Mouse (Mus musculus): ENCODE data around the gene Arid3a. TPM values are rescaled to one million over a fixed set of nuclear protein-coding genes. Genes with fewer than 3 reads are reported as not detected.

Gene Arid3a
- polyA plus RNA-seq, 1 experiment from 2014 or later = 3.5 TPM

GRCm38 (mm10) chr10:79978061-79978460 lies 51.2 kb downstream of the Arid3a start:
- H3K36me3 ChIP-seq (ENCODE audit: control insufficient read depth, insufficient read depth) = peaks cover 35% of the 10 kb centered on the region
- no peak for ATAC-seq
- H3K9ac ChIP-seq (replicated peaks; ENCODE audit: low read depth, low read length) = no peak overlapping the region
- 96% methylated on average over 20 of the region's 21 CpGs for WGBS
- no peaks in the 10 kb centered on the region for H3K27me3 ChIP-seq (replicated peaks; ENCODE audit: control insufficient read depth, insufficient read depth, low read length)
- no peak overlapping the region for H3K4me2 ChIP-seq (ENCODE audit: low read length)
- no peak overlapping the region for H3K4me3 ChIP-seq (replicated peaks; ENCODE audit: low read length)
- no peak overlapping the region for H3K27ac ChIP-seq (ENCODE audit: low read length)
- H3K9me3 ChIP-seq (ENCODE audit: control insufficient read depth, low read length) = no peaks in the 10 kb centered on the region
- H3K4me1 ChIP-seq (replicated peaks; ENCODE audit: control insufficient read depth, insufficient read depth, low read length) = peaks cover 17% of the 10 kb centered on the region

- no peak overlapping the region for H3K27ac ChIP-seq (ENCODE audit: low read length)
- H3K27me3 ChIP-seq (replicated peaks; ENCODE audit: control insufficient read depth, insufficient read depth, low read length) = no peaks in the 10 kb centered on the region
- peaks cover 23% of the 10 kb centered on the region for H3K4me1 ChIP-seq (replicated peaks; ENCODE audit: control insufficient read depth, insufficient read depth, low read length)
- H3K4me2 ChIP-seq (ENCODE audit: low read length) = no peak overlapping the region
- peaks cover 35% of the 10 kb centered on the region for H3K36me3 ChIP-seq (ENCODE audit: control insufficient read depth, insufficient read depth)
- ATAC-seq = no peak
- 92% methylated on average over 22 of the region's 22 CpGs for WGBS
- H3K9me3 ChIP-seq (ENCODE audit: control insufficient read depth, low read length) = no peaks in the 10 kb centered on the region
- no peak overlapping the region for H3K9ac ChIP-seq (replicated peaks; ENCODE audit: low read depth, low read length)
- no peak overlapping the region for H3K4me3 ChIP-seq (replicated peaks; ENCODE audit: low read length)
Measured at GRCm38 (mm10) chr10:79979401-79980155, 52.7 kb downstream of the Arid3a start.

DNA sequence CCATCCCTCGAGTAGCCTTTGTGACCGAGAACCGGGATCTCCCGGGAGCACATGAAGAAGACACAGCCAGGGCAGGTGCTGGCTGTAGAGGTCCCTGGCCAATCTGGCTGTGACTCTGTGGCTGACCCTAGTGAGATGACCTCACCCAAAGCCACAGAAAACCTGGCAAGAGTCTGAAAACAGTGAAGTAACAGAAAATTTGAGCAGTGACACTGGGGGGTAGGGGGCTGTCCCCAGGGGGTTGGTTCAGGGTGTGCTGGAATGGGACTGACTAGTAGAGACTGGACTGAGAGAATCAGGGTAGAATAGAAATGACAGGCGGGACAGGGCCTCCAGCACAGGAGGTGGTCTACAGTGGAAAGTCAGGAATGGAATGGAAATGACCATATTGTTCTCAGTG lies 56.4 kb downstream of the Arid3a start:
- Histone ChIP-seq H3K4me1 (replicated peaks; ENCODE audit: control insufficient read depth, insufficient read depth, low read length) (peaks cover 36% of the 10 kb centered on the region), H3K4me2 (ENCODE audit: low read length) (peak overlapping the region; percentile 99), H3K4me3 (replicated peaks; ENCODE audit: low read length) (peak overlapping the region; percentile 83), H3K27me3 (replicated peaks; ENCODE audit: control insufficient read depth, insufficient read depth, low read length) (peaks cover 13% of the 10 kb centered on the region), H3K27ac (ENCODE audit: low read length) (no peak overlapping the region), H3K9me3 (ENCODE audit: control insufficient read depth, low read length) (no peaks in the 10 kb centered on the region), H3K36me3 (ENCODE audit: control insufficient read depth, insufficient read depth) (peaks cover 8% of the 10 kb centered on the region), H3K9ac (replicated peaks; ENCODE audit: low read depth, low read length) (peak overlapping the region; percentile 89)
- WGBS = 76% methylated on average over 5 of the region's 5 CpGs
- ATAC-seq = no peak

DNA sequence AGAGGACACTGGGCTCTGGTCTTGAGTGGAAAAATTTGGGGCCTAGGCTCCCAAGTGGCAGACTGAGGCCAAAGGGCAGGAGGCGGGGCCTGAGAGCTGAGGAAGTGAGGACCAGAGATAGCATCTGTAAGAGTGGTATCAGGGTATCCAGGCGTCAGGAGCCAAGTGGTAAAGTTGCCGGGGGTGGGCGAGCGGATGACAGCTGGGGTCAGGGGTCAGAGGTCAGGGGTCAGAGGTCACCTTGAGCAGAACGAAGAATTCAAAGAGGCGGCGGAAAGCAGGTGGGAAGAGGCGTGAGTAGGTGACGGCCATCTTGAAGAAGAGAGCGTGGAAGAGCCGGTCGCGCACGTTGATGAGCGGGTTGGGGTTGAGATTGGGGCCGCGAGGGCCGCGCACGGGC lies 56.8 kb downstream of the Arid3a start:
- peaks cover 18% of the 10 kb centered on the region for H3K27me3 ChIP-seq (replicated peaks; ENCODE audit: control insufficient read depth, insufficient read depth, low read length)
- no peak for ATAC-seq
- peak overlapping the region; percentile 96 for H3K27ac ChIP-seq (ENCODE audit: low read length)
- H3K36me3 ChIP-seq (ENCODE audit: control insufficient read depth, insufficient read depth) = 0 out of 2 replicates have a peak, but pooled peaks cover 4% of the 10 kb centered on the region
- peak overlapping the region; percentile 89 for H3K9ac ChIP-seq (replicated peaks; ENCODE audit: low read depth, low read length)
- peak overlapping the region; percentile 83 for H3K4me3 ChIP-seq (replicated peaks; ENCODE audit: low read length)
- WGBS = 1% methylated on average over 21 of the region's 21 CpGs
- H3K4me2 ChIP-seq (ENCODE audit: low read length) = peak overlapping the region; percentile 99
- no peaks in the 10 kb centered on the region for H3K9me3 ChIP-seq (ENCODE audit: control insufficient read depth, low read length)
- H3K4me1 ChIP-seq (replicated peaks; ENCODE audit: control insufficient read depth, insufficient read depth, low read length) = peaks cover 40% of the 10 kb centered on the region

DNA sequence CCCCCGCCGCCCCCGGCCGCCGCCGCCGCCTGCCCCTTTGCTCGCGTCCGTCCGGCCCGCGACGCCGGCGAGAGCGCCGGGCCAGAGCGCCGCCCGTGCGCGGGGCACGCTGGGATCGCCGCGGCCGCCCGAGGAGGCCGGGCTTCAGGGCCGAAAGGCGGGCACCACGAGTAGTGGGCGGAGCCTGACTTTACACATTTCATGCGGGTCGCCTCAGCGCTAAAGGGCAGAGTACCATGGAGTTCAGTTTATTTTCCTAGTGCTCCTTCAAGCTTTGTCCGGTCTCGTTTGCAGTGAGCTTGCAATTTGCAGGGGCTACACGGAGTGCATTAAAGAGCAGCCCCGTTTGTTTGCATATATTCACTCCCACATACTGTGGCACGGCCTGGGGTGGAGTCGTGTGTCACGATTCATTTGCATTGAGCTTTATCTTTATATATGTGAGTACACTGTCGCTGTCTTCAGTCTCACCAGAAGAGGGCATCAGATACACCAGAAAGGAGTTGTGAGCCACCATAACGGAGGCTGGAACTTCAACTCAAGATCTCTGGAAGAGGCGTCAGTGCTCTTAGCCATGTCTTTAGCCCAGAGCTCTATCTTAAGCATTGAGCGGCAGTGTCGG lies 57.5 kb downstream of the Arid3a start, which contains the start of gene Tmem259:
Tmem259 (minus strand) TSS at position 136 of the 622 bp plus-strand sequence.
- no peaks in the 10 kb centered on the region for H3K36me3 ChIP-seq (ENCODE audit: control insufficient read depth, insufficient read depth)
- H3K4me2 ChIP-seq (ENCODE audit: low read length) = peak within 1 kb of the TSS; percentile 99
- peaks cover 40% of the 10 kb centered on the region for H3K4me1 ChIP-seq (replicated peaks; ENCODE audit: control insufficient read depth, insufficient read depth, low read length)
- peak within 1 kb of the TSS; percentile 83 for H3K4me3 ChIP-seq (replicated peaks; ENCODE audit: low read length)
- ATAC-seq = peak; percentile 81
- no peaks in the 10 kb centered on the region for H3K9me3 ChIP-seq (ENCODE audit: control insufficient read depth, low read length)
- H3K27ac ChIP-seq (ENCODE audit: low read length) = peak within 1 kb of the TSS; percentile 96
- under 1% methylated on average over 30 of the region's 49 CpGs for WGBS
- H3K27me3 ChIP-seq (replicated peaks; ENCODE audit: control insufficient read depth, insufficient read depth, low read length) = peaks cover 24% of the 10 kb centered on the region
- H3K9ac ChIP-seq (replicated peaks; ENCODE audit: low read depth, low read length) = peak within 1 kb of the TSS; percentile 89

GRCm38 (mm10) chr10:79984871-79985270 lies 58.0 kb downstream of the Arid3a start:
- WGBS = under 1% methylated on average over 22 of the region's 22 CpGs
- peak overlapping the region; percentile 96 for H3K27ac ChIP-seq (ENCODE audit: low read length)
- H3K4me3 ChIP-seq (replicated peaks; ENCODE audit: low read length) = peak overlapping the region; percentile 83
- H3K4me1 ChIP-seq (replicated peaks; ENCODE audit: control insufficient read depth, insufficient read depth, low read length) = peaks cover 40% of the 10 kb centered on the region
- ATAC-seq = peak; percentile 95
- H3K9ac ChIP-seq (replicated peaks; ENCODE audit: low read depth, low read length) = peak overlapping the region; percentile 89
- no peaks in the 10 kb centered on the region for H3K9me3 ChIP-seq (ENCODE audit: control insufficient read depth, low read length)
- peak overlapping the region; percentile 99 for H3K4me2 ChIP-seq (ENCODE audit: low read length)
- no peaks in the 10 kb centered on the region for H3K36me3 ChIP-seq (ENCODE audit: control insufficient read depth, insufficient read depth)
- H3K27me3 ChIP-seq (replicated peaks; ENCODE audit: control insufficient read depth, insufficient read depth, low read length) = peaks cover 30% of the 10 kb centered on the region

- Histone ChIP-seq H3K4me3 (replicated peaks; ENCODE audit: low read length) (peak overlapping the region; percentile 83), H3K27me3 (replicated peaks; ENCODE audit: control insufficient read depth, insufficient read depth, low read length) (peaks cover 34% of the 10 kb centered on the region), H3K27ac (ENCODE audit: low read length) (peak overlapping the region; percentile 96), H3K9ac (replicated peaks; ENCODE audit: low read depth, low read length) (peak overlapping the region; percentile 89), H3K4me2 (ENCODE audit: low read length) (peak overlapping the region; percentile 99), H3K9me3 (ENCODE audit: control insufficient read depth, low read length) (no peaks in the 10 kb centered on the region), H3K4me1 (replicated peaks; ENCODE audit: control insufficient read depth, insufficient read depth, low read length) (peaks cover 40% of the 10 kb centered on the region), H3K36me3 (ENCODE audit: control insufficient read depth, insufficient read depth) (no peaks in the 10 kb centered on the region)
- WGBS = 4% methylated on average over 35 of the region's 35 CpGs
- ATAC-seq = peak; percentile 24; the same call in 1 of the 2 replicates
Measured at GRCm38 (mm10) chr10:79985334-79986231, 58.7 kb downstream of the Arid3a start.

GRCm38 (mm10) chr10:79986232-79986878 lies 59.5 kb downstream of the Arid3a start:
- Histone ChIP-seq H3K4me2 (ENCODE audit: low read length) (peak overlapping the region; percentile 99), H3K9ac (replicated peaks; ENCODE audit: low read depth, low read length) (peak overlapping the region; percentile 89; the same call in 1 of the 2 replicates), H3K27ac (ENCODE audit: low read length) (peak overlapping the region; percentile 96; the same call in 1 of the 2 replicates), H3K4me1 (replicated peaks; ENCODE audit: control insufficient read depth, insufficient read depth, low read length) (peaks cover 37% of the 10 kb centered on the region), H3K9me3 (ENCODE audit: control insufficient read depth, low read length) (peaks cover 5% of the 10 kb centered on the region; the same call in 1 of the 2 replicates), H3K4me3 (replicated peaks; ENCODE audit: low read length) (peak overlapping the region; percentile 83), H3K27me3 (replicated peaks; ENCODE audit: control insufficient read depth, insufficient read depth, low read length) (peaks cover 38% of the 10 kb centered on the region), H3K36me3 (ENCODE audit: control insufficient read depth, insufficient read depth) (no peaks in the 10 kb centered on the region)
- WGBS = 48% methylated on average over 6 of the region's 6 CpGs
- no peak for ATAC-seq
